Mouse (Mus musculus): ENCODE data around the gene Pnpo.

DNA sequence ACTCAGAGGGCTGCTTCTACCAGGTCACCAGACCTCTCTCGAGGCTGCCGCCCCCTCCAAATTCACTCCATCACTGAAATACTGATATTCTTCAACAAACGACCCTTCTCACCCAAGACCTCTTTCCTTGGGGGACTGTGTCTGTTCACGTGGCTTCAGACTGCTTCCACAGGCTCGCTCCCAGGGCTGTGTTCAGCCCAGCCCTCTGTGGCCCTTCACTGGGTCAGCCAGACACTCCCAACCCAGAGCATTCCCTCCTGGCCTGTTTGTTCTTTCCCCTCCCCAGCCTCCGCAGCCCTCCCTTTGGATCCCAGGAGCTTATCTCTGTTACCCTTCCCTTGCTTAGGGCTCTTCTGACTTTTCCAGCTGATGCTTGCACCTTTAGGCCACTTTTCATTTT, 24.7 kb upstream of the Pnpo start:
- TF ChIP-seq POLR2A (IDR thresholded peaks at IDR 0.05; ENCODE audit: insufficient read length, low read depth) (no peak), MYOG (IDR thresholded peaks at IDR 0.05; ENCODE audit: control insufficient read depth in 1 of 3, insufficient read depth in 1 of 3, insufficient read length in 2 of 3, low read depth in 2 of 3) (no peak), SRF (IDR thresholded peaks at IDR 0.05; ENCODE audit: control insufficient read depth, insufficient read length, low read depth) (no peak), E2F4 (IDR thresholded peaks at IDR 0.05; ENCODE audit: insufficient read depth) (no peak), POLR2AphosphoS2 (IDR thresholded peaks at IDR 0.05; ENCODE audit: insufficient read length, low read depth) (no peak), MAX (IDR thresholded peaks at IDR 0.05; ENCODE audit: low read depth) (no peak), USF1 (IDR thresholded peaks at IDR 0.05; ENCODE audit: low read depth) (no peak), MYOD1 (IDR thresholded peaks at IDR 0.05; ENCODE audit: control insufficient read depth in 1 of 3, insufficient read length in 2 of 3, low read depth in 2 of 3) (no peak), TCF12 (IDR thresholded peaks at IDR 0.05; ENCODE audit: insufficient read depth, poor library complexity, severe bottlenecking) (no peak), REST (IDR thresholded peaks at IDR 0.05; ENCODE audit: insufficient read depth, insufficient read length) (no peak)
